Mouse (Mus musculus) heart, postnatal 0 days (tissue): ENCODE results near the gene Gas6.

Experiments
- CTCF ChIP-seq: IDR thresholded peaks from 2 replicates; pipeline ENCODE4 v1.5.1; 2016; ENCODE audit warnings: antibody characterized with exemption, control low read depth, low read depth
- EP300 ChIP-seq: IDR thresholded peaks from 2 replicates; pipeline ENCODE4 v1.6.1; 2016; ENCODE audit warnings: antibody characterized with exemption, low read depth

GRCm38 (mm10) chr8:13427351-13427750, 66.9 kb downstream of the Gas6 start:
- TF ChIP-seq CTCF, result no peak
- TF ChIP-seq EP300, result no peak
